Mouse (Mus musculus) small intestine, adult 2 months (tissue): ENCODE measurements around the gene Steap3. TPM values are rescaled to one million over a fixed set of nuclear protein-coding genes. Genes with fewer than 3 reads are reported as not detected.

ENCODE experiments used
- H3K27ac ChIP-seq: fragments of 200-500 bp; 2 replicates; pipeline ENCODE4 v1.5.1; 2012; ENCODE audit warnings: low read depth, low read length, control low read depth, inconsistent platforms; ENCODE audit not compliant: insufficient read depth
- H3K27me3 ChIP-seq: fragments of 200-500 bp; 2 replicates; pipeline ENCODE4 v1.6.1; 2012; ENCODE audit warnings: mild to moderate bottlenecking, moderate library complexity, low read length, inconsistent platforms; ENCODE audit not compliant: control insufficient read depth, insufficient read depth
- H3K36me3 ChIP-seq: fragments of 200-500 bp; 2 replicates; pipeline ENCODE4 v1.6.1; 2012; ENCODE audit warnings: mild to moderate bottlenecking, low read length, control low read depth, inconsistent platforms; ENCODE audit not compliant: control insufficient read depth, insufficient read depth
- H3K4me1 ChIP-seq: fragments of 200-500 bp; 2 replicates; pipeline ENCODE4 v1.6.1; 2012; ENCODE audit warnings: low read length, inconsistent platforms, mixed read lengths; ENCODE audit not compliant: control insufficient read depth, insufficient read depth, insufficient read length
- H3K4me3 ChIP-seq: fragments of 200-500 bp; 2 replicates; pipeline ENCODE4 v1.5.1; 2012; ENCODE audit warnings: low read depth, mild to moderate bottlenecking, control low read depth, inconsistent platforms, low read length, moderate library complexity
- CTCF ChIP-seq: fragments of 200-500 bp; IDR thresholded peaks from 2 replicates; pipeline ENCODE4 v1.5.1; 2012; ENCODE audit warnings: low read depth, mild to moderate bottlenecking, control low read depth, inconsistent platforms, low read length, moderate library complexity, mixed read lengths; ENCODE audit not compliant: insufficient replicate concordance, insufficient read length; ENCODE audit errors: extremely low read depth
- POLR2A ChIP-seq: fragments of 200-500 bp; IDR thresholded peaks from 2 replicates; pipeline ENCODE4 v1.6.1; 2012; ENCODE audit warnings: low read depth, mild to moderate bottlenecking, control low read depth, inconsistent platforms, low read length, moderate library complexity
- WGBS: fragments of 180-500 bp; shearing (Covaris S2); methylation state at CpG from one replicate; pipeline ENCODE4 v1.1.7; 2018; 5-methylcytosine and 5-hydroxymethylcytosine counted together
- polyA plus RNA-seq: library from polyadenylated mRNA; depleted of rRNA; stranded (reverse); fragments of >200 nt; gene quantifications from 2 replicates; pipeline ENCODE4 v1.2.3, GENCODE M21; 2012

The Steap3 gene
- polyA plus RNA-seq, 1 experiment = 12.9 TPM

GRCm38 (mm10) chr1:120223613-120224012 is 48.9 kb downstream of the Steap3 start:
- Histone ChIP-seq H3K36me3 (no peaks in the 10 kb centered on the region), H3K4me3 (no peak overlapping the region), H3K27me3 (no peaks in the 10 kb centered on the region), H3K4me1 (no peaks in the 10 kb centered on the region), H3K27ac (no peak overlapping the region)
- 63% methylated on average over 4 of the region's 4 CpGs for WGBS
- no peak for TF ChIP-seq POLR2A
- TF ChIP-seq CTCF = no peak

- WGBS = 60% methylated on average over 2 of the region's 2 CpGs
- no peaks in the 10 kb centered on the region for H3K4me1 ChIP-seq
- no peak for TF ChIP-seq CTCF
- TF ChIP-seq POLR2A = no peak
- no peaks in the 10 kb centered on the region for H3K27me3 ChIP-seq
- H3K4me3 ChIP-seq = no peak overlapping the region
- H3K27ac ChIP-seq = no peak overlapping the region
- no peaks in the 10 kb centered on the region for H3K36me3 ChIP-seq
Observed at GRCm38 (mm10) chr1:120221285-120221684, 51.2 kb downstream of the Steap3 start.

- H3K4me1 ChIP-seq = no peaks in the 10 kb centered on the region
- TF ChIP-seq CTCF (no peak), POLR2A (no peak)
- H3K27me3 ChIP-seq = no peaks in the 10 kb centered on the region
- H3K36me3 ChIP-seq = no peaks in the 10 kb centered on the region
- WGBS = 72% methylated on average over 6 of the region's 6 CpGs
- no peak overlapping the region for H3K4me3 ChIP-seq
- no peak overlapping the region for H3K27ac ChIP-seq
Observed at GRCm38 (mm10) chr1:120220841-120221240, 51.7 kb downstream of the Steap3 start.

- WGBS = 75% methylated on average over 11 of the region's 11 CpGs
- no peaks in the 10 kb centered on the region for H3K4me1 ChIP-seq
Observed at GRCm38 (mm10) chr1:120208502-120209230, 63.8 kb downstream of the Steap3 start.

GRCm38 (mm10) chr1:120207568-120207967 is 64.9 kb downstream of the Steap3 start:
- H3K36me3 ChIP-seq = no peaks in the 10 kb centered on the region
- H3K27ac ChIP-seq = no peak overlapping the region
- TF ChIP-seq POLR2A (no peak), CTCF (no peak)
- no peaks in the 10 kb centered on the region for H3K27me3 ChIP-seq
- WGBS = 63% methylated on average over 6 of the region's 6 CpGs
- H3K4me3 ChIP-seq = no peak overlapping the region
- H3K4me1 ChIP-seq = no peaks in the 10 kb centered on the region

More at GRCm38 (mm10) chr1:120208502-120209230, 63.8 kb downstream of the Steap3 start:
- Histone ChIP-seq H3K4me3 (no peak overlapping the region), H3K27me3 (no peaks in the 10 kb centered on the region), H3K36me3 (no peaks in the 10 kb centered on the region), H3K27ac (no peak overlapping the region)
- TF ChIP-seq POLR2A (no peak), CTCF (no peak)

- TF ChIP-seq CTCF (no peak), POLR2A (no peak)
- H3K4me3 ChIP-seq = no peak overlapping the region
- 72% methylated on average over 1 of the region's 1 CpGs for WGBS
- H3K27me3 ChIP-seq = no peaks in the 10 kb centered on the region
- H3K4me1 ChIP-seq = no peaks in the 10 kb centered on the region
- no peaks in the 10 kb centered on the region for H3K36me3 ChIP-seq
- H3K27ac ChIP-seq = no peak overlapping the region
Observed at GRCm38 (mm10) chr1:120204834-120205233, 67.7 kb downstream of the Steap3 start.

- no peaks in the 10 kb centered on the region for H3K36me3 ChIP-seq
- TF ChIP-seq CTCF = no peak
- TF ChIP-seq POLR2A = no peak
- WGBS = 76% methylated on average over 5 of the region's 5 CpGs
- H3K27me3 ChIP-seq = no peaks in the 10 kb centered on the region
- no peaks in the 10 kb centered on the region for H3K4me1 ChIP-seq
- no peak overlapping the region for H3K4me3 ChIP-seq
- H3K27ac ChIP-seq = no peak overlapping the region
Observed at GRCm38 (mm10) chr1:120203836-120204235, 68.7 kb downstream of the Steap3 start.
